Mouse (Mus musculus) adrenal gland, adult 18-20 months (tissue): Measurements from ENCODE around the gene Pbx3. TPM values are rescaled to one million over a fixed set of nuclear protein-coding genes. Genes with fewer than 3 reads are reported as not detected.
A peak's percentile ranks its signal among the peaks of the same experiment; 100 is the strongest.

Source experiments
- DNase-seq, 2 experiments: peaks; one replicate each; pipeline ENCODE4 v3.0.0; 2021 to 2022; ENCODE audit warnings: low spot score in 2 of 2
- total RNA-seq, 2 experiments: library from RNA; stranded (reverse); gene quantifications; 1 replicate in 1 of 2; 2 replicates in 1 of 2; pipeline ENCODE4 v1.2.3; 2021

The Pbx3 gene
- total RNA-seq, 2 experiments from 2014 or later, result 55.0 to 85.4 TPM

DNA sequence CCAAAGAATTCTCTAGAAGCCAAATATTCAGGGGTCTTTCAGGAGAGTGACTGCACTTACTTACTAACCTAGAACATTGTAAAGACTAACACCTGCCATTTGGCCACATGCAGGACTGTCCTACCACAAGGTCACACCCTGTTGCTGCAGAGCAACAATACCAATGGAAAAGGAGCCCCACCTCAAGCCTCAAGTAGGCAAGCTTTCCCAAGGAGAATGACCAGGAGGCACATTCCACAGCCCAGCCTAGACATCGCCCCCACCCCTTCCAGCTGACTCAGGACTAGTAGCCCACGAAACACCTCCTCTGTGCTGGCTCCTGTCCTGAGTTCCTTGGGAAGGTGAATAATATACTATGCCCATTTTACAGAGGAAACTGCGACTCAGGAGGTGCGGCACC is 222.4 kb downstream of the Pbx3 start:
- no peak for DNase-seq

GRCm38 (mm10) chr2:34148214-34148613 is 224.7 kb downstream of the Pbx3 start:
- no peak for DNase-seq

DNA sequence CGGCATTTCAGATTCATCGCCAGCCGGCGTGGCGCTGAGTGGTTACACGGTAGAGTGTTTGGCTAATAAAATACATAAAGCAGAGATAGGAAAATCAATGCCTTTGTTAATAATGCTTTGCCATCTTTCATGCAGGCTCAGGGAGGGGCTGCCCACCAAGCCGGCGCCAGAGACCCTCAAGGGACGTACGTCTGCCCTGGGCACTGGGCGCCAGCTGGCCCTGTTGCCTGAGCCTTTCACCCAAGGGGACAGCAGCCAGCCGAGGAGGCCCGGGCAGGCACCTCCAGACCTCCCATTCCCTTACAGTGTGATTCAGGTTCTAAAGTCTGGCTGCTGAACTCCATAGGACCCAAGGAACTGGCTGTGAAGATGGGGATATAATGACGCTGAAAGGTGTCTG is 225.5 kb downstream of the Pbx3 start:
- DNase-seq, result no peak

GRCm38 (mm10) chr2:34147036-34147435 is 225.9 kb downstream of the Pbx3 start:
- DNase-seq, result peak in 1 of 2 experiments; percentile 42

DNA sequence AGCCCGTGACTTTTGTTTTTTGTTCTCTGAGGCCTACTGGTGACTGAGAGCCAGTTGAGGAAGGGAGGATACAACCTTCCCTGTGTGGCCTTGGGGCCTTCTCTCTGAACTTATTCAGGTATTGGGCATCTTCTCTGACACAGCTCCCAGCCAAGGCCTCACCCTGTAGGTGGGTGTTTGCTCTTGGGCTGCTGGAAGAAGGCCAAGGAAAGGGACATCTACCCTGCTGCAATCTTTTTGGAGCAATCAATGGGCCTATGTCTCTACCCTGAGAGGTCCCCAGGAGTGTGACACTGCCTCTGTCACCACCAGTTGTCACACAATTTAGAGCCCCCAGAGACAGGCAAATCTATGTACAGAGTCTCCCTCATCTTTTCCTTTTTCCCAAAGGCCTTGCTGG is 226.5 kb downstream of the Pbx3 start:
- no peak for DNase-seq

GRCm38 (mm10) chr2:34139470-34140158 is 233.3 kb downstream of the Pbx3 start:
- no peak for DNase-seq

DNA sequence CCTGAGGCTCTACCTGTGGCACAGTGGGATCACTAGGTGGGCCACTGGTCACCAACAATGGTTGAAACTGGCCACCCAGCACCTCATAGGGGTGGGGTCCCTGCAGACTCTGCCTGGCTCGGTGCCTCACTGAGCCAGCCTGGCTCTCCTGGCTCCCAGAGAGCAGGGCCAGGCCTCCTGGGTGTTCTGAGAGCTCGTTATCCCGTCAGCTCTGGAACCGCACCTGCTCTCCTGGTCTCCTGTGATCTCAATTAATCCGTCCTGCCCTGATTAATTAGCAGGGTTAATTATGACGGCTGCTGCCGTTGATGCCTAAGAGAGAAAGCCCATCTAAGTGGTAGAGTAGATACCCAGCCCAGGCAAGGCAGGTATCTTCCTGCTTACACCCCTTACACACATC is 237.6 kb downstream of the Pbx3 start:
- DNase-seq, result no peak

GRCm38 (mm10) chr2:34132751-34133150 is 240.2 kb downstream of the Pbx3 start:
- DNase-seq, result no peak

GRCm38 (mm10) chr2:34129674-34130267 is 243.2 kb downstream of the Pbx3 start:
- no peak for DNase-seq

DNA sequence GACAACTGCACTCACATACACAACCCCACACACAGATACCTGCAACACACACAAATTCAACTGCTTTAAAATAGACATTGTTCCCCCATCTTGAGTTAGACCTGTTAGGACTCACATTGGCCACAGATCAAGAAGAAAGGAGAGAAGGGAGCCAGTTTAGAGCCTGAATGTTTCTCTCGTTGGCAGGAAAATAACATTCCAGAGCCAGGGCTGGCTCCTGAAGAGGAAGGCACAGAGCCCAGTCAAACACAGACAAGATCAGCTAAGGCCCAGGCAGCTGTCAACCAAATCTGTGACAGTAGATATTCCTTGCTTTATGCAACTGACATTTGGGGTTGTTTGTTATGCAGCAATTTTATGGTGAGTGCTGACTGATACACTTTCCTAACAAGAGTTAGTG is 245.1 kb downstream of the Pbx3 start:
- DNase-seq, result no peak

DNA sequence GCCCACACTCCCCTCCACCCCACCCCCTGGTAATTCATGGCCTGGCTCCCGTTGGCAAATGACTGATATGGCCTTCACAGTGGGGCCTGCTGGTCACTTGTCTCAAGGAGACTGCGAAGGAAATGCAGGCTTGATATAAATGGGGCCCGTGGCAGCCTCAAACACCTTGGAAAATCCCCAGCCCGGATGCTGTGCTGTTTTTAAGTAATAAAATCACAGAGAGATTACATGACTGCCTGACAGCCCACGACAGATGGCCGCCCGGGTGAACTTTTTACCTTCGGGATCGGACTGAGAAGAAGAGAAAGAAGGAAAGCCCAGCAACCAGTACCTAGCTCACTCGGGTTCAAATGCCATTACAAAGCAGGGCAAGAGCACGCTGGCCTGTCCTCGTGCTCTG is 249.0 kb downstream of the Pbx3 start:
- DNase-seq, result no peak

Other genes starting within 250 kb of the Pbx3 start
- 10 to 100 TPM; 63.5 to 71.5 TPM for gene Mapkap1, start 33.6 kb upstream of the Pbx3 start, total RNA-seq